10 mouse cellular contexts compared by ENCODE assay signal in genomic region chr8:123807852-123808573, GRCm38 (mm10). TPM values are rescaled to one million over a fixed set of nuclear protein-coding genes. Genes with fewer than 3 reads are reported as not detected.
DNase-seq lines count a peak whose midpoint lies in the region; ATAC-seq lines count a peak whose summit lies in the region.
"Had no signal": no experiment of that assay in that cellular context is flagged by ENCODE, and none has a peak within 500 bp of the region (broad histone marks: within the 10 kb centered on the region; RNA-seq: fewer than 3 reads in every experiment).

No protein-coding gene starts in this region.

- no peak for DNase-seq in heart, embryonic 10.5 days (ENCODE audit: low spot score)
- DNase-seq in forebrain, embryonic 11.5 days (ENCODE audit: low spot score): no peak
- DNase-seq in limb, embryonic 10.5 days (ENCODE audit: low spot score): no peak
- DNase-seq in urinary bladder, postnatal 10 days (ENCODE audit: low spot score): no peak
- DNase-seq in urinary bladder, adult 18-20 months (ENCODE audit: low spot score in 2 of 2): no peak
- DNase-seq in gastrocnemius, postnatal 25 days: no peak
- DNase-seq: cerebellum, adult 9-11 months had no signal

- H3K4me2 ChIP-seq in heart, embryonic 15.5 days: peak overlapping the region; percentile 86; the same call in 1 of the 2 replicates
- peak overlapping the region; percentile 83; the same call in 1 of the 2 replicates for H3K4me2 ChIP-seq in forebrain, embryonic 11.5 days (ENCODE audit: low read depth, low read length, severe bottlenecking)
- peak overlapping the region; percentile 80 for H3K4me2 ChIP-seq in midbrain, embryonic 16.5 days (ENCODE audit: low read length)

- no peak overlapping the region for H3K4me3 ChIP-seq in heart, embryonic 15.5 days
- no peak overlapping the region for H3K4me3 ChIP-seq in heart, embryonic 10.5 days
- no peak overlapping the region for H3K4me3 ChIP-seq in forebrain, embryonic 11.5 days (ENCODE audit: low read depth, low read length)
- H3K4me3 ChIP-seq in limb, embryonic 10.5 days: 0 out of 2 replicates have a peak overlapping the region, but pooled peaks have one; percentile 93
- H3K4me3 ChIP-seq in midbrain, embryonic 16.5 days (ENCODE audit: low read depth, low read length): no peak overlapping the region
- H3K4me3 ChIP-seq: myocyte had no signal

- no peak overlapping the region for H3K9ac ChIP-seq in heart, embryonic 15.5 days
- H3K9ac ChIP-seq in forebrain, embryonic 11.5 days (ENCODE audit: low read length): peak overlapping the region; percentile 47
- H3K9ac ChIP-seq in midbrain, embryonic 16.5 days (ENCODE audit: low read depth, low read length): 0 out of 2 replicates have a peak overlapping the region, but pooled peaks have one; percentile 84

- H3K9me3 ChIP-seq in heart, embryonic 15.5 days (replicated peaks): no peaks in the 10 kb centered on the region
- H3K9me3 ChIP-seq in heart, embryonic 10.5 days: no peaks in the 10 kb centered on the region
- no peaks in the 10 kb centered on the region for H3K9me3 ChIP-seq in forebrain, embryonic 11.5 days (ENCODE audit: control insufficient read depth, low read length)
- H3K9me3 ChIP-seq in limb, embryonic 10.5 days (replicated peaks): no peaks in the 10 kb centered on the region
- no peaks in the 10 kb centered on the region for H3K9me3 ChIP-seq in midbrain, embryonic 16.5 days (replicated peaks; ENCODE audit: control insufficient read depth, low read length, poor library complexity, severe bottlenecking)

- H3K27ac ChIP-seq in heart, embryonic 15.5 days: peak overlapping the region; percentile 0; the same call in 1 of the 2 replicates
- no peak overlapping the region for H3K27ac ChIP-seq in heart, embryonic 10.5 days
- H3K27ac ChIP-seq in forebrain, embryonic 11.5 days (ENCODE audit: low read depth, low read length): no peak overlapping the region
- no peak overlapping the region for H3K27ac ChIP-seq in limb, embryonic 10.5 days
- H3K27ac ChIP-seq in midbrain, embryonic 16.5 days (ENCODE audit: low read length): no peak overlapping the region

- no peaks in the 10 kb centered on the region for H3K27me3 ChIP-seq in heart, embryonic 15.5 days
- H3K27me3 ChIP-seq in heart, embryonic 10.5 days (ENCODE audit: insufficient read depth, poor library complexity, severe bottlenecking): no peaks in the 10 kb centered on the region
- H3K27me3 ChIP-seq in forebrain, embryonic 11.5 days (ENCODE audit: control insufficient read depth, insufficient read depth, low read length): no peaks in the 10 kb centered on the region
- H3K27me3 ChIP-seq in limb, embryonic 10.5 days (ENCODE audit: low read depth, poor library complexity, severe bottlenecking): no peaks in the 10 kb centered on the region
- no peaks in the 10 kb centered on the region for H3K27me3 ChIP-seq in midbrain, embryonic 16.5 days (ENCODE audit: control insufficient read depth, insufficient read depth, low read depth, low read length)

- no peak for ATAC-seq in heart, embryonic 15.5 days (replicated peaks; ENCODE audit: insufficient number of reproducible peaks, insufficient read depth, low FRiP score, low read depth)
- ATAC-seq in forebrain, embryonic 11.5 days (replicated peaks; ENCODE audit: low FRiP score): no peak
- no peak for ATAC-seq in midbrain, embryonic 16.5 days

- WGBS in heart, embryonic 15.5 days: 74% methylated on average over 6 of the region's 6 CpGs
- 74% methylated on average over 6 of the region's 6 CpGs for WGBS in heart, embryonic 10.5 days
- whole genome bisulfite sequencing in forebrain, embryonic 11.5 days: 66% methylated on average over 6 of the region's 6 CpGs
- WGBS in limb, embryonic 10.5 days: 80% methylated on average over 6 of the region's 6 CpGs
- 65% methylated on average over 6 of the region's 6 CpGs for WGBS in midbrain, embryonic 16.5 days

- H3K36me3 ChIP-seq in heart, embryonic 15.5 days: no peaks in the 10 kb centered on the region
- no peaks in the 10 kb centered on the region for H3K36me3 ChIP-seq in heart, embryonic 10.5 days
- no peaks in the 10 kb centered on the region for H3K36me3 ChIP-seq in forebrain, embryonic 11.5 days (ENCODE audit: control insufficient read depth, insufficient read depth, low read length)
- H3K36me3 ChIP-seq in limb, embryonic 10.5 days: peaks cover 13% of the 10 kb centered on the region
- no peaks in the 10 kb centered on the region for H3K36me3 ChIP-seq in midbrain, embryonic 16.5 days (ENCODE audit: control insufficient read depth, insufficient read depth, low read length)

- H3K4me1 ChIP-seq in heart, embryonic 15.5 days (replicated peaks): peaks cover 20% of the 10 kb centered on the region
- peaks cover 31% of the 10 kb centered on the region for H3K4me1 ChIP-seq in heart, embryonic 10.5 days
- peaks cover 10% of the 10 kb centered on the region for H3K4me1 ChIP-seq in forebrain, embryonic 11.5 days (replicated peaks; ENCODE audit: control insufficient read depth, insufficient read depth, low read length)
- H3K4me1 ChIP-seq in limb, embryonic 10.5 days: peaks cover 34% of the 10 kb centered on the region
- peaks cover 28% of the 10 kb centered on the region for H3K4me1 ChIP-seq in midbrain, embryonic 16.5 days (ENCODE audit: control insufficient read depth, insufficient read depth, low read length)

RNA-seq across cellular contexts. Expression of gene Rab4a, which starts 2.2 kb away (rescaled TPM):
- 26.9 and 32.1 TPM in 2 replicates for polyA plus RNA-seq in heart, embryonic 15.5 days (2015; fragmentation: Nextera tagmentation; extraction: Ambion mirVana)
- 65.9 and 68.9 TPM in 2 replicates for polyA plus RNA-seq in heart, embryonic 10.5 days (2016; fragmentation: Nextera tagmentation; extraction: Ambion mirVana)
- polyA plus RNA-seq in forebrain, embryonic 11.5 days (2014; fragmentation: Nextera tagmentation; extraction: Ambion mirVana): 70.2 and 75.9 TPM in 2 replicates
- 58.2 and 61.8 TPM in 2 replicates for polyA plus RNA-seq in limb, embryonic 10.5 days (2016; fragmentation: Nextera tagmentation; extraction: Ambion mirVana)
- 79.2 and 81.0 TPM in 2 replicates for polyA plus RNA-seq in midbrain, embryonic 16.5 days (2015; fragmentation: Nextera tagmentation; extraction: Ambion mirVana)
- total RNA-seq in gastrocnemius, postnatal 25 days (2021): 10 to 100 TPM; 10.2 to 11.3 TPM

RNA-seq across cellular contexts. Expression of gene Ccsap, which starts 52.0 kb away (rescaled TPM):
- polyA plus RNA-seq in heart, embryonic 15.5 days (2015; fragmentation: Nextera tagmentation; extraction: Ambion mirVana): 2.2 and 2.9 TPM in 2 replicates
- polyA plus RNA-seq in heart, embryonic 10.5 days (2016; fragmentation: Nextera tagmentation; extraction: Ambion mirVana): 3.7 and 4.0 TPM in 2 replicates
- 10.0 and 10.4 TPM in 2 replicates for polyA plus RNA-seq in forebrain, embryonic 11.5 days (2014; fragmentation: Nextera tagmentation; extraction: Ambion mirVana)
- polyA plus RNA-seq in limb, embryonic 10.5 days (2016; fragmentation: Nextera tagmentation; extraction: Ambion mirVana): 6.0 and 6.1 TPM in 2 replicates
- polyA plus RNA-seq in midbrain, embryonic 16.5 days (2015; fragmentation: Nextera tagmentation; extraction: Ambion mirVana): 3.8 and 4.1 TPM in 2 replicates
- total RNA-seq in gastrocnemius, postnatal 25 days (2021): under 1 TPM; 0.36 to 0.62 TPM
